Mouse (Mus musculus): ENCODE results near the gene Btbd3. TPM values are rescaled to one million over a fixed set of nuclear protein-coding genes. Genes with fewer than 3 reads are reported as not detected.

Gene Btbd3
- polyA plus RNA-seq, 1 experiment from 2014 or later, result 2.2 TPM

GRCm38 (mm10) chr2:138338524-138338923 lies 82.2 kb downstream of the Btbd3 start:
- no peak for DNase-seq
- Histone ChIP-seq H3K4me2 (ENCODE audit: low read depth, low read length) (no peak overlapping the region), H3K9me3 (ENCODE audit: low read length) (no peaks in the 10 kb centered on the region)

GRCm38 (mm10) chr2:138355366-138355765 lies 99.0 kb downstream of the Btbd3 start:
- Histone ChIP-seq H3K36me3 (replicated peaks; ENCODE audit: insufficient read depth, low read length) (no peaks in the 10 kb centered on the region), H3K27ac (ENCODE audit: low read depth) (no peak overlapping the region), H3K4me2 (ENCODE audit: low read depth, low read length) (no peak overlapping the region), H3K4me1 (ENCODE audit: insufficient read depth) (no peaks in the 10 kb centered on the region), H3K27me3 (ENCODE audit: insufficient read depth, low read length) (no peaks in the 10 kb centered on the region), H3K9ac (replicated peaks) (no peak overlapping the region), H3K9me3 (ENCODE audit: low read length) (no peaks in the 10 kb centered on the region; the same call in 1 of the 2 replicates), H3K4me3 (ENCODE audit: low read depth, low read length) (no peak overlapping the region)
- TF ChIP-seq CTCF (IDR thresholded peaks at IDR 0.05; ENCODE audit: low read depth) (no peak), EP300 (IDR thresholded peaks at IDR 0.05; ENCODE audit: low read depth) (no peak)
- no peak for ATAC-seq
- no peak for DNase-seq
- WGBS (ENCODE audit: insufficient replicate concordance), result 69% methylated on average over 3 of the region's 3 CpGs

More at GRCm38 (mm10) chr2:138338524-138338923, 82.2 kb downstream of the Btbd3 start:
- no peak overlapping the region for H3K4me3 ChIP-seq (ENCODE audit: low read depth, low read length)
- no peak overlapping the region for H3K27ac ChIP-seq (ENCODE audit: low read depth)
- H3K36me3 ChIP-seq (replicated peaks; ENCODE audit: insufficient read depth, low read length), result no peaks in the 10 kb centered on the region
- no peaks in the 10 kb centered on the region for H3K4me1 ChIP-seq (ENCODE audit: insufficient read depth)
- TF ChIP-seq EP300 (IDR thresholded peaks at IDR 0.05; ENCODE audit: low read depth) (no peak), CTCF (IDR thresholded peaks at IDR 0.05; ENCODE audit: low read depth) (no peak)
- no peaks in the 10 kb centered on the region for H3K27me3 ChIP-seq (ENCODE audit: insufficient read depth, low read length)
- no peak overlapping the region for H3K9ac ChIP-seq (replicated peaks)
- WGBS (ENCODE audit: insufficient replicate concordance), result 67% methylated on average over 1 of the region's 1 CpGs
- ATAC-seq, result no peak

- TF ChIP-seq CTCF (IDR thresholded peaks at IDR 0.05; ENCODE audit: low read depth) (no peak), EP300 (IDR thresholded peaks at IDR 0.05; ENCODE audit: low read depth) (no peak)
- no peaks in the 10 kb centered on the region for H3K4me1 ChIP-seq (ENCODE audit: insufficient read depth)
- H3K4me3 ChIP-seq (ENCODE audit: low read depth, low read length), result no peak overlapping the region
- no peaks in the 10 kb centered on the region for H3K36me3 ChIP-seq (replicated peaks; ENCODE audit: insufficient read depth, low read length)
- H3K27ac ChIP-seq (ENCODE audit: low read depth), result no peak overlapping the region
- H3K9ac ChIP-seq (replicated peaks), result no peak overlapping the region
- H3K9me3 ChIP-seq (ENCODE audit: low read length), result no peaks in the 10 kb centered on the region
- 64% methylated on average over 5 of the region's 5 CpGs for WGBS (ENCODE audit: insufficient replicate concordance)
- no peaks in the 10 kb centered on the region for H3K27me3 ChIP-seq (ENCODE audit: insufficient read depth, low read length)
- no peak overlapping the region for H3K4me2 ChIP-seq (ENCODE audit: low read depth, low read length)
- DNase-seq (no peak), ATAC-seq (no peak)
Observed at GRCm38 (mm10) chr2:138362474-138362873, 106.1 kb downstream of the Btbd3 start.

GRCm38 (mm10) chr2:138365391-138365790 lies 109.0 kb downstream of the Btbd3 start:
- no peak overlapping the region for H3K9ac ChIP-seq (replicated peaks)
- whole genome bisulfite sequencing (ENCODE audit: insufficient replicate concordance), result 76% methylated on average over 4 of the region's 4 CpGs
- no peak for TF ChIP-seq EP300 (IDR thresholded peaks at IDR 0.05; ENCODE audit: low read depth)
- TF ChIP-seq CTCF (IDR thresholded peaks at IDR 0.05; ENCODE audit: low read depth), result no peak
- H3K9me3 ChIP-seq (ENCODE audit: low read length), result no peaks in the 10 kb centered on the region
- no peaks in the 10 kb centered on the region for H3K4me1 ChIP-seq (ENCODE audit: insufficient read depth)
- H3K27ac ChIP-seq (ENCODE audit: low read depth), result no peak overlapping the region
- H3K4me3 ChIP-seq (ENCODE audit: low read depth, low read length), result no peak overlapping the region
- no peak for DNase-seq
- no peak overlapping the region for H3K4me2 ChIP-seq (ENCODE audit: low read depth, low read length)
- ATAC-seq, result no peak
- no peaks in the 10 kb centered on the region for H3K36me3 ChIP-seq (replicated peaks; ENCODE audit: insufficient read depth, low read length)
- no peaks in the 10 kb centered on the region for H3K27me3 ChIP-seq (ENCODE audit: insufficient read depth, low read length)

GRCm38 (mm10) chr2:138374556-138374955 lies 118.2 kb downstream of the Btbd3 start:
- H3K4me3 ChIP-seq (ENCODE audit: low read depth, low read length), result no peak overlapping the region
- 76% methylated on average over 5 of the region's 5 CpGs for WGBS (ENCODE audit: insufficient replicate concordance)
- no peak for DNase-seq
- no peak overlapping the region for H3K9ac ChIP-seq (replicated peaks)
- ATAC-seq, result no peak
- H3K27me3 ChIP-seq (ENCODE audit: insufficient read depth, low read length), result no peaks in the 10 kb centered on the region
- no peaks in the 10 kb centered on the region for H3K36me3 ChIP-seq (replicated peaks; ENCODE audit: insufficient read depth, low read length)
- no peaks in the 10 kb centered on the region for H3K4me1 ChIP-seq (ENCODE audit: insufficient read depth)
- no peaks in the 10 kb centered on the region for H3K9me3 ChIP-seq (ENCODE audit: low read length)
- H3K4me2 ChIP-seq (ENCODE audit: low read depth, low read length), result no peak overlapping the region
- TF ChIP-seq CTCF (IDR thresholded peaks at IDR 0.05; ENCODE audit: low read depth), result no peak
- no peak for TF ChIP-seq EP300 (IDR thresholded peaks at IDR 0.05; ENCODE audit: low read depth)
- H3K27ac ChIP-seq (ENCODE audit: low read depth), result no peak overlapping the region

- H3K4me2 ChIP-seq (ENCODE audit: low read depth, low read length), result no peak overlapping the region
- no peak for DNase-seq
- TF ChIP-seq EP300 (IDR thresholded peaks at IDR 0.05; ENCODE audit: low read depth) (no peak), CTCF (IDR thresholded peaks at IDR 0.05; ENCODE audit: low read depth) (no peak)
- H3K9me3 ChIP-seq (ENCODE audit: low read length), result no peaks in the 10 kb centered on the region
- H3K27me3 ChIP-seq (ENCODE audit: insufficient read depth, low read length), result no peaks in the 10 kb centered on the region
- H3K27ac ChIP-seq (ENCODE audit: low read depth), result no peak overlapping the region
- no peaks in the 10 kb centered on the region for H3K36me3 ChIP-seq (replicated peaks; ENCODE audit: insufficient read depth, low read length)
- H3K4me1 ChIP-seq (ENCODE audit: insufficient read depth), result no peaks in the 10 kb centered on the region
- H3K4me3 ChIP-seq (ENCODE audit: low read depth, low read length), result no peak overlapping the region
- H3K9ac ChIP-seq (replicated peaks), result no peak overlapping the region
- no peak for ATAC-seq
Observed at GRCm38 (mm10) chr2:138378855-138379254, 122.5 kb downstream of the Btbd3 start.

GRCm38 (mm10) chr2:138384762-138385161 lies 128.4 kb downstream of the Btbd3 start:
- Histone ChIP-seq H3K4me2 (ENCODE audit: low read depth, low read length) (no peak overlapping the region), H3K9ac (replicated peaks) (no peak overlapping the region), H3K4me3 (ENCODE audit: low read depth, low read length) (no peak overlapping the region), H3K27ac (ENCODE audit: low read depth) (no peak overlapping the region), H3K9me3 (ENCODE audit: low read length) (no peaks in the 10 kb centered on the region), H3K4me1 (ENCODE audit: insufficient read depth) (no peaks in the 10 kb centered on the region), H3K27me3 (ENCODE audit: insufficient read depth, low read length) (no peaks in the 10 kb centered on the region), H3K36me3 (replicated peaks; ENCODE audit: insufficient read depth, low read length) (no peaks in the 10 kb centered on the region)
- 39% methylated on average over 2 of the region's 2 CpGs for WGBS (ENCODE audit: insufficient replicate concordance)
- no peak for ATAC-seq
- TF ChIP-seq EP300 (IDR thresholded peaks at IDR 0.05; ENCODE audit: low read depth) (no peak), CTCF (IDR thresholded peaks at IDR 0.05; ENCODE audit: low read depth) (no peak)
- no peak for DNase-seq

Data from liver, postnatal 0 days (tissue).